Mouse (Mus musculus) hindbrain, embryonic 16.5 days (tissue): ENCODE results near the gene Rere. TPM values are rescaled to one million over a fixed set of nuclear protein-coding genes. Genes with fewer than 3 reads are reported as not detected.

Source experiments
- ATAC-seq: fragments of 200-750 bp; cut with Nextera tagmentation; 2 replicates; pipeline ENCODE4 v1.8.0; 2017; ENCODE audit warnings: moderate TSS enrichment, moderate library complexity
- H3K27ac ChIP-seq: fragments of 300-500 bp; sonication (generic); 2 replicates; pipeline ENCODE4 v1.5.1; 2014; ENCODE audit warnings: low read depth, mild to moderate bottlenecking, control low read depth, low read length, moderate library complexity
- H3K27me3 ChIP-seq: fragments of 300-500 bp; sonication (generic); replicated peaks from 2 replicates; pipeline ENCODE4 v1.6.1; 2014; ENCODE audit warnings: low read length; ENCODE audit not compliant: control insufficient read depth, insufficient read depth
- H3K36me3 ChIP-seq: fragments of 300-500 bp; sonication (generic); 2 replicates; pipeline ENCODE4 v1.6.1; 2014; ENCODE audit warnings: mild to moderate bottlenecking, low read length, moderate library complexity, mixed read lengths; ENCODE audit not compliant: control insufficient read depth, insufficient read depth
- H3K4me1 ChIP-seq: fragments of 300-500 bp; sonication (generic); 2 replicates; pipeline ENCODE4 v1.6.1; 2014; ENCODE audit warnings: low read depth, low read length; ENCODE audit not compliant: control insufficient read depth, insufficient read depth
- H3K4me2 ChIP-seq: fragments of 300-500 bp; sonication (generic); 2 replicates; pipeline ENCODE4 v1.6.1; 2014; ENCODE audit warnings: mild to moderate bottlenecking, low read length, control low read depth, moderate library complexity
- H3K4me3 ChIP-seq: fragments of 300-500 bp; sonication (generic); 2 replicates; pipeline ENCODE4 v1.5.1; 2014; ENCODE audit warnings: mild to moderate bottlenecking, low read length, control low read depth, moderate library complexity
- H3K9ac ChIP-seq: fragments of 300-500 bp; sonication (generic); 2 replicates; pipeline ENCODE4 v1.6.1; 2014; ENCODE audit warnings: low read depth, mild to moderate bottlenecking, control low read depth, low read length, moderate library complexity
- H3K9me3 ChIP-seq: fragments of 300-500 bp; sonication (generic); 2 replicates; pipeline ENCODE4 v1.6.1; 2014; ENCODE audit warnings: mild to moderate bottlenecking, low read length, moderate library complexity; ENCODE audit not compliant: control insufficient read depth
- WGBS: fragments of 180-500 bp; shearing (Covaris S2); extraction: QIAGEN DNeasy Blood & Tissue Kit; methylation state at CpG from one replicate; pipeline ENCODE4 v1.1.7; 2014; 5-methylcytosine and 5-hydroxymethylcytosine counted together
- polyA plus RNA-seq: library from polyadenylated mRNA; unstranded; fragments of >200 nt; fragmentation: Nextera tagmentation; extraction: Ambion mirVana; gene quantifications from 2 replicates; pipeline ENCODE4 v1.2.1, GENCODE M21; 2015

The Rere gene
- polyA plus RNA-seq, 1 experiment from 2014 or later = 25.4 TPM

- H3K36me3 ChIP-seq = no peaks in the 10 kb centered on the region
- H3K4me2 ChIP-seq = peak overlapping the region; percentile 52
- H3K4me3 ChIP-seq = peak overlapping the region; percentile 23
- H3K9ac ChIP-seq = peak overlapping the region; percentile 54; the same call in 1 of the 2 replicates
- 9% methylated on average over 13 of the region's 13 CpGs for WGBS
- ATAC-seq = 0 out of 2 replicates have a peak, but pooled peaks have one; percentile 9
- peaks cover 6% of the 10 kb centered on the region; the same call in 1 of the 2 replicates for H3K4me1 ChIP-seq
- no peaks in the 10 kb centered on the region for H3K27me3 ChIP-seq
- no peak overlapping the region for H3K27ac ChIP-seq
- H3K9me3 ChIP-seq = no peaks in the 10 kb centered on the region
Measured at GRCm38 (mm10) chr4:150661886-150662285, 380.4 kb downstream of the Rere start.

- Histone ChIP-seq H3K9me3 (no peaks in the 10 kb centered on the region), H3K4me2 (no peak overlapping the region), H3K27me3 (no peaks in the 10 kb centered on the region), H3K4me3 (no peak overlapping the region), H3K4me1 (peaks cover 6% of the 10 kb centered on the region; the same call in 1 of the 2 replicates), H3K9ac (no peak overlapping the region), H3K27ac (no peak overlapping the region), H3K36me3 (no peaks in the 10 kb centered on the region)
- ATAC-seq = no peak
- 62% methylated on average over 12 of the region's 12 CpGs for WGBS
Measured at GRCm38 (mm10) chr4:150663192-150663591, 381.7 kb downstream of the Rere start.

GRCm38 (mm10) chr4:150664726-150665125 is 383.3 kb downstream of the Rere start:
- Histone ChIP-seq H3K27me3 (no peaks in the 10 kb centered on the region), H3K27ac (no peak overlapping the region), H3K9me3 (no peaks in the 10 kb centered on the region), H3K4me2 (no peak overlapping the region), H3K36me3 (no peaks in the 10 kb centered on the region), H3K4me1 (peaks cover 6% of the 10 kb centered on the region; the same call in 1 of the 2 replicates), H3K9ac (no peak overlapping the region), H3K4me3 (no peak overlapping the region)
- 83% methylated on average over 7 of the region's 7 CpGs for WGBS
- no peak for ATAC-seq

GRCm38 (mm10) chr4:150665806-150666205 is 384.4 kb downstream of the Rere start:
- H3K9ac ChIP-seq = no peak overlapping the region
- H3K4me1 ChIP-seq = peaks cover 6% of the 10 kb centered on the region; the same call in 1 of the 2 replicates
- no peak overlapping the region for H3K27ac ChIP-seq
- 84% methylated on average over 10 of the region's 10 CpGs for WGBS
- no peak overlapping the region for H3K4me3 ChIP-seq
- H3K4me2 ChIP-seq = no peak overlapping the region
- ATAC-seq = no peak
- no peaks in the 10 kb centered on the region for H3K9me3 ChIP-seq
- H3K36me3 ChIP-seq = no peaks in the 10 kb centered on the region
- H3K27me3 ChIP-seq = no peaks in the 10 kb centered on the region

Other genes starting within 250 kb of the Rere start
- 0.50 and 0.54 TPM in 2 replicates for gene Gpr157, start 194.3 kb upstream of the Rere start, polyA plus RNA-seq
- gene Slc2a5, start 162.4 kb upstream of the Rere start, polyA plus RNA-seq = 2.8 and 3.0 TPM in 2 replicates
- not detected in 2 replicates for gene Slc2a7, start 132.7 kb upstream of the Rere start, polyA plus RNA-seq
- not detected in 2 replicates for gene Car6, start 80.3 kb upstream of the Rere start, polyA plus RNA-seq
- 1,276 and 1,360 TPM in 2 replicates for gene Eno1, start 44.9 kb upstream of the Rere start, polyA plus RNA-seq